In the genomic region with DNA sequence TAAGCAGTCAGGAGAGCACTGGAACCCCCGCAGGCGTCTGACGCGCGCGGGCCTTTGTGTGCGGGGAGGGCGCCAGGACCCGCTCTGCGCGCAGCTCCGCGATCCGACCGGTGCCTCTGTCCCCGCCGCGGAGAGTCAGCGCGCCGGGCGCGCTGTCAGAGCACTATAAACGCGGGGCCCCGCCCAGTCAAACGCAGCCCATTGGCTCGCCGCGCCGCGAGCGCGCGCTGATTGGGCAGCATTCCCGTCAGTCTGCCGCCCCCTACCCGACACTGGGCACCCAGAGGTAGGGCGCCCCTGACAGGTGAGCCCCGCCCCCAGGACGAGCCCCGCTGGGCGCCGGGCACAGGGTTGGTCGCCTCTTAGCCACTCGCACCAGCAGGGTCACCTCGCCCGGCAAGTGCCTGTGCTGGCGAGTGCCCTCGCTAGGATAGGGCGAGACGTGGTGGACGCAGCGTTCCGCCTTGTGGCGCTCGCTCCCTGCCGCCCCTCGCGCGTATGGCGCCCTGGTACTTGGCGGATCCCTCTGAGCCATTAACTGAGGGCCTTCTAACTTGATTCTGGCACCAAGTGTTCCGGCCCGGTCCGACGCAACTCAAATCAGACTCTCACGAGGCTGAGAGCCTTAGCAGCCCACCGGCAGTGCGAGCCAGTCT, we compare ENCODE assay signal across 8 mouse cellular contexts. TPM values are rescaled to one million over a fixed set of nuclear protein-coding genes. Genes with fewer than 3 reads are reported as not detected.
DNase-seq lines count a peak whose midpoint lies in the region; ATAC-seq and TF ChIP-seq lines count a peak whose summit lies in the region.

A gene (minus strand): TSS at position 140 of the 656 bp plus-strand sequence.

- H3K36me3 ChIP-seq in embryonic facial prominence, embryonic 11.5 days (replicated peaks; ENCODE audit: control insufficient read depth, insufficient read depth, low read depth, low read length) = no peaks in the 10 kb centered on the region; the same call in 1 of the 2 replicates
- H3K36me3 ChIP-seq in intestine, postnatal 0 days (ENCODE audit: control insufficient read depth, insufficient read depth) = peaks cover 7% of the 10 kb centered on the region
- H3K36me3 ChIP-seq in midbrain, embryonic 10.5 days = peaks cover 16% of the 10 kb centered on the region

- intact Hi-C loops in left cerebral cortex, postnatal 36 days (cut with DNase I) = loop anchor here (2.0 to 5.0 kb wide), 2 partner anchors 332 to 511 kb away; no protein-coding TSS in a partner anchor

- no peaks in the 10 kb centered on the region for H3K27me3 ChIP-seq in embryonic facial prominence, embryonic 11.5 days (ENCODE audit: control insufficient read depth, insufficient read depth, low read length)
- H3K27me3 ChIP-seq in intestine, postnatal 0 days (replicated peaks; ENCODE audit: control insufficient read depth, insufficient read depth, low read length) = no peaks in the 10 kb centered on the region
- H3K27me3 ChIP-seq in midbrain, embryonic 10.5 days (ENCODE audit: low read depth, poor library complexity, severe bottlenecking) = peaks cover 15% of the 10 kb centered on the region; the same call in 1 of the 2 replicates

- TF ChIP-seq CTCF in intestine, postnatal 0 days (IDR thresholded peaks at IDR 0.05; ENCODE audit: low read depth) = peak; percentile 59

- H3K27ac ChIP-seq in embryonic facial prominence, embryonic 11.5 days (replicated peaks; ENCODE audit: low read depth, low read length) = peak within 1 kb of the TSS; percentile 84
- H3K27ac ChIP-seq in intestine, postnatal 0 days (ENCODE audit: low read depth, low read length) = peak within 1 kb of the TSS; percentile 80
- peak within 1 kb of the TSS; percentile 92 for H3K27ac ChIP-seq in midbrain, embryonic 10.5 days (replicated peaks)

- H3K4me1 ChIP-seq in embryonic facial prominence, embryonic 11.5 days (ENCODE audit: control insufficient read depth, insufficient read depth, low read length) = no peaks in the 10 kb centered on the region
- no peaks in the 10 kb centered on the region for H3K4me1 ChIP-seq in intestine, postnatal 0 days (replicated peaks; ENCODE audit: control insufficient read depth, insufficient read depth, low read length)
- peaks cover 44% of the 10 kb centered on the region for H3K4me1 ChIP-seq in midbrain, embryonic 10.5 days

- ATAC-seq in embryonic facial prominence, embryonic 11.5 days (replicated peaks; ENCODE audit: insufficient number of reproducible peaks, low FRiP score, low TSS enrichment, low read depth) = peak; percentile 94
- ATAC-seq in granulocyte monocyte progenitor cell, adult 5-6 weeks (replicated peaks; ENCODE audit: poor library complexity, severe bottlenecking) = peak; percentile 80
- peak; percentile 94 for ATAC-seq in intestine, postnatal 0 days

- H3K4me3 ChIP-seq in embryonic facial prominence, embryonic 11.5 days (ENCODE audit: low read depth, low read length) = peak within 1 kb of the TSS; percentile 93
- H3K4me3 ChIP-seq in intestine, postnatal 0 days (ENCODE audit: low read depth, low read length) = peak within 1 kb of the TSS; percentile 87
- H3K4me3 ChIP-seq in midbrain, embryonic 10.5 days = peak within 1 kb of the TSS; percentile 93

- under 1% methylated on average over 70 of the region's 70 CpGs for WGBS in embryonic facial prominence, embryonic 11.5 days
- WGBS in intestine, postnatal 0 days = under 1% methylated on average over 67 of the region's 70 CpGs
- WGBS in midbrain, embryonic 10.5 days = under 1% methylated on average over 70 of the region's 70 CpGs

- H3K4me2 ChIP-seq in embryonic facial prominence, embryonic 11.5 days (ENCODE audit: low read depth, low read length) = peak within 1 kb of the TSS; percentile 88
- peak within 1 kb of the TSS; percentile 90 for H3K4me2 ChIP-seq in intestine, postnatal 0 days (replicated peaks; ENCODE audit: low read depth)

- DNase-seq in adrenal gland, postnatal 25 days = peak; percentile 99
- DNase-seq in embryonic facial prominence, embryonic 11.5 days (ENCODE audit: low spot score) = peak; percentile 97
- peak; percentile 97 to 98 for DNase-seq in left cerebral cortex, postnatal 36 days (ENCODE audit: low spot score in 2 of 2)
- DNase-seq in midbrain, embryonic 10.5 days (ENCODE audit: low spot score) = peak; percentile 95
- DNase-seq in right cerebral cortex, postnatal 36 days (ENCODE audit: low spot score in 2 of 2) = peak; percentile 97
- DNase-seq in urinary bladder, postnatal 4 days (ENCODE audit: low spot score in 2 of 2) = peak; percentile 92 to 97

- H3K9me3 ChIP-seq in embryonic facial prominence, embryonic 11.5 days (replicated peaks; ENCODE audit: control insufficient read depth, low read length) = no peaks in the 10 kb centered on the region
- no peaks in the 10 kb centered on the region for H3K9me3 ChIP-seq in intestine, postnatal 0 days (ENCODE audit: control insufficient read depth)
- H3K9me3 ChIP-seq in midbrain, embryonic 10.5 days (replicated peaks) = no peaks in the 10 kb centered on the region

- H3K9ac ChIP-seq in embryonic facial prominence, embryonic 11.5 days (replicated peaks; ENCODE audit: low read length) = peak within 1 kb of the TSS; percentile 95
- H3K9ac ChIP-seq in intestine, postnatal 0 days (ENCODE audit: low read depth, low read length) = peak within 1 kb of the TSS; percentile 62

RNA-seq across cellular contexts. Expression of the gene that starts here (rescaled TPM):
- total RNA-seq in adrenal gland, postnatal 25 days (2021) = 17.1 and 17.8 TPM in 2 replicates
- 38.9 and 39.1 TPM in 2 replicates for polyA plus RNA-seq in embryonic facial prominence, embryonic 11.5 days (2014; fragmentation: Nextera tagmentation; extraction: Ambion mirVana)
- total RNA-seq in granulocyte monocyte progenitor cell, adult 5-6 weeks (2014; fragmentation: Nextera tagmentation) = not detected in 2 replicates
- total RNA-seq in granulocyte monocyte progenitor cell, adult 5-6 weeks (2017) = 0.39 and 4.6 TPM in 2 replicates
- polyA plus RNA-seq in intestine, postnatal 0 days (2015; fragmentation: Nextera tagmentation; extraction: Ambion mirVana) = 6.7 and 7.6 TPM in 2 replicates
- 10 to 100 TPM; 68.7 to 72.0 TPM for total RNA-seq in left cerebral cortex, postnatal 36 days (2021)
- 14.7 and 15.8 TPM in 2 replicates for polyA plus RNA-seq in midbrain, embryonic 10.5 days (2016; fragmentation: Nextera tagmentation; extraction: Ambion mirVana)

Comparison
In these comparisons a context has a peak if more than half of its experiments do, and no peak if none do; other contexts are left out.
1. Peak in every context shown above with its lines: DNase-seq, ATAC-seq, H3K4me3 ChIP-seq and H3K27ac ChIP-seq.